In genomic region chr4:54995258-54995657, GRCm38 (mm10) we compare ENCODE assay signal across 25 mouse cellular contexts. TPM values are rescaled to one million over a fixed set of nuclear protein-coding genes. Genes with fewer than 3 reads are reported as not detected.
"Had no signal": no experiment of that assay in that cellular context is flagged by ENCODE, and none has a peak within 500 bp of the region (broad histone marks: within the 10 kb centered on the region; RNA-seq: fewer than 3 reads in every experiment).

No protein-coding gene starts in this region.

- H3K4me3 ChIP-seq: embryonic facial prominence, embryonic 10.5 days; embryonic facial prominence, embryonic 12.5 days; embryonic facial prominence, embryonic 13.5 days; embryonic facial prominence, embryonic 15.5 days; erythroblast, embryonic 14.5 days; forebrain, embryonic 10.5 days; forebrain, embryonic 12.5 days; forebrain, embryonic 13.5 days; forebrain, embryonic 15.5 days; gastrocnemius, adult 2 months; heart, adult 2 months had no signal

- H3K27ac ChIP-seq: embryonic facial prominence, embryonic 10.5 days; embryonic facial prominence, embryonic 12.5 days; embryonic facial prominence, embryonic 13.5 days; embryonic facial prominence, embryonic 15.5 days; forebrain, embryonic 10.5 days; forebrain, embryonic 12.5 days; forebrain, embryonic 13.5 days; forebrain, embryonic 15.5 days; gastrocnemius, adult 2 months; heart, adult 2 months had no signal

- DNase-seq: cerebellum, adult 2 months; cerebellum, adult 8-10 months; cerebellum, adult 9-10 months; cerebellum, adult 9-11 months; cerebellum, postnatal 10 days; cerebellum, postnatal 14 days; cerebellum, postnatal 25 days; cerebellum, postnatal 36 days; forebrain, postnatal 0 days; gastrocnemius, adult 2 months; gastrocnemius, postnatal 10 days; gastrocnemius, postnatal 14 days; gastrocnemius, postnatal 25 days; gastrocnemius, postnatal 36 days; heart, adult 18-20 months; heart, adult 2 months had no signal

- H3K36me3 ChIP-seq: embryonic facial prominence, embryonic 15.5 days had no signal

- H3K4me1 ChIP-seq: embryonic facial prominence, embryonic 12.5 days; embryonic facial prominence, embryonic 13.5 days; embryonic facial prominence, embryonic 15.5 days; forebrain, embryonic 12.5 days had no signal

- H3K27me3 ChIP-seq: embryonic facial prominence, embryonic 12.5 days; embryonic facial prominence, embryonic 13.5 days; embryonic facial prominence, embryonic 15.5 days; forebrain, embryonic 12.5 days; forebrain, embryonic 13.5 days; forebrain, embryonic 15.5 days had no signal

RNA-seq across cellular contexts. Expression of gene Zfp462, which starts 50.4 kb away (rescaled TPM):
- polyA plus RNA-seq: erythroblast, embryonic 14.5 days had no signal
